Mouse (Mus musculus): ENCODE data around the gene Dip2c. TPM values are rescaled to one million over a fixed set of nuclear protein-coding genes. Genes with fewer than 3 reads are reported as not detected.
A peak's percentile ranks its signal among the peaks of the same experiment; 100 is the strongest.

Gene Dip2c
- polyA plus RNA-seq, 1 experiment from 2014 or later = 4.9 TPM

GRCm38 (mm10) chr13:9333187-9333586 lies 56.9 kb downstream of the Dip2c start:
- no peaks in the 10 kb centered on the region for H3K36me3 ChIP-seq
- ATAC-seq (ENCODE audit: borderline replicate concordance, extremely low read depth, low FRiP score, low TSS enrichment) = no peak
- H3K4me1 ChIP-seq = peaks cover 21% of the 10 kb centered on the region
- H3K9me3 ChIP-seq = no peaks in the 10 kb centered on the region
- no peak overlapping the region for H3K9ac ChIP-seq
- no peak overlapping the region for H3K4me2 ChIP-seq
- no peaks in the 10 kb centered on the region for H3K27me3 ChIP-seq
- H3K4me3 ChIP-seq = no peak overlapping the region
- H3K27ac ChIP-seq = no peak overlapping the region

DNA sequence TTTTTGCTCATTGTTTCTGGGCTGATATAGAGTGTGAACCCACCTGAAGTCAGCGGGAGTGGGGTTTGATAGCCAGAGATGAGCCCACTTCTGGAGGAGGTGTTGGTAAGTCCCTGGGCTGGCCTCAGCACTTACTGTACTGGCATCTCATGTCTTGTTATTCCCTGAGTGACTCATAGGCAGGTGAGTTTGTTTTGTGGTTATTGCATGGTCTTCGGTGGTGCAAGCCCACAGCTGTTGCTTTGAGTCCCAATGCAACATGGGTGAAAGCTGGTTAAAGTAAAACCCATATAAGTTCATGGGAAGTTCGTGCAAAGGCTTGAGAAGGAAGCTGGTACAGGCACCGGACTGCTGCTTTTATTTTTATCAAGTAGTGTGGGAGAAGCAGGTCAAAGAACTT lies 64.0 kb downstream of the Dip2c start:
- H3K4me3 ChIP-seq = no peak overlapping the region
- no peak for ATAC-seq (ENCODE audit: borderline replicate concordance, extremely low read depth, low FRiP score, low TSS enrichment)
- WGBS = 80% methylated on average over 4 of the region's 4 CpGs
- no peak overlapping the region for H3K9ac ChIP-seq
- no peak overlapping the region for H3K27ac ChIP-seq
- H3K4me1 ChIP-seq = peaks cover 5% of the 10 kb centered on the region; the same call in 1 of the 2 replicates
- H3K27me3 ChIP-seq = no peaks in the 10 kb centered on the region
- H3K9me3 ChIP-seq = no peaks in the 10 kb centered on the region
- no peaks in the 10 kb centered on the region for H3K36me3 ChIP-seq
- no peak overlapping the region for H3K4me2 ChIP-seq

DNA sequence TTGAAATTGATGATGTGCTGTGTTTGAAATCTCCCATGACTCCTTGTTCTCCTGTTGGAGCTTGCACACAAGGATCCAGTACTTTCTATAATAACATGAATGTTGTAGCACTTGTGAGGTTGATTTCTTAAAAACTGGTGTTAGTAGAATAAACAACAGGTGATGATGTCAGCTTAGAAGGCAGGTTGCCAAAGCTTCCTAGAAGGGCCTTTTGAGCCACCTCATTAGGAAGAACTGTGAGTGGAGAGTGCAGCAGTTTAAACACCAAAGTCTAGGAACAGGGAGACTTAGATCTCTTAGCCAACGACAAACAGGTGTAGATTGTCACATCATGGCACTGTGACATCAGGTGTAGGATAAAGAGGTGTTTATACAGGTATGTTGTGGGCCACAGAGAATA lies 66.4 kb downstream of the Dip2c start:
- no peaks in the 10 kb centered on the region for H3K4me1 ChIP-seq
- no peak overlapping the region for H3K4me3 ChIP-seq
- no peak overlapping the region for H3K9ac ChIP-seq
- WGBS = 71% methylated on average over 1 of the region's 1 CpGs
- no peaks in the 10 kb centered on the region for H3K36me3 ChIP-seq
- H3K27me3 ChIP-seq = no peaks in the 10 kb centered on the region
- no peaks in the 10 kb centered on the region for H3K9me3 ChIP-seq
- no peak for ATAC-seq (ENCODE audit: borderline replicate concordance, extremely low read depth, low FRiP score, low TSS enrichment)
- H3K4me2 ChIP-seq = no peak overlapping the region
- no peak overlapping the region for H3K27ac ChIP-seq

GRCm38 (mm10) chr13:9347448-9347847 lies 71.1 kb downstream of the Dip2c start:
- Histone ChIP-seq H3K36me3 (no peaks in the 10 kb centered on the region), H3K4me2 (no peak overlapping the region), H3K4me3 (no peak overlapping the region), H3K27me3 (no peaks in the 10 kb centered on the region), H3K4me1 (peaks cover 22% of the 10 kb centered on the region), H3K9me3 (no peaks in the 10 kb centered on the region), H3K9ac (no peak overlapping the region), H3K27ac (no peak overlapping the region)
- no peak for ATAC-seq (ENCODE audit: borderline replicate concordance, extremely low read depth, low FRiP score, low TSS enrichment)
- WGBS = 88% methylated on average over 3 of the region's 3 CpGs

DNA sequence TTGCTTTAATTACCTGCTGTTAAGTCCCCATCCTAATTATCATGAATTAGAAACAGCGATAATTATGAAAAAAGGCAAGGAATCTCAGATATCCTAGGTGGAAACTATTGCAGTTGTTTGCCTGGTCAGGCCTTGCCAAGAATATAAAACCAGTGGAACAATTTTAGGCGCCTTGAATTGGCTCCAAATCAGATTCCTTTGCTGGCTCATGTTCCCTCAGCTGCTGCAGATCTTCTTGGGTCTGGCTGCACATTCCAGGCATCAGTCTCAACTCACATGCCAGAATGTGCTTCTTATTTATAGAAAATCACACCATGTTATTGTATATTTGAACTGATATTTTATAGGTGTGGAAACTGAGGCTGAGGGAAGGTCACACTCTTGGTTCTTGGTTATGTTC lies 74.3 kb downstream of the Dip2c start:
- Histone ChIP-seq H3K4me3 (no peak overlapping the region), H3K36me3 (no peaks in the 10 kb centered on the region), H3K27ac (no peak overlapping the region), H3K27me3 (no peaks in the 10 kb centered on the region), H3K4me1 (peaks cover 22% of the 10 kb centered on the region), H3K9me3 (no peaks in the 10 kb centered on the region), H3K4me2 (no peak overlapping the region), H3K9ac (no peak overlapping the region)
- 51% methylated on average over 2 of the region's 2 CpGs for WGBS
- ATAC-seq (ENCODE audit: borderline replicate concordance, extremely low read depth, low FRiP score, low TSS enrichment) = 0 out of 2 replicates have a peak, but pooled peaks have one; percentile 19

- 95% methylated on average over 1 of the region's 1 CpGs for WGBS
- H3K9me3 ChIP-seq = no peaks in the 10 kb centered on the region
- H3K36me3 ChIP-seq = no peaks in the 10 kb centered on the region
Measured at GRCm38 (mm10) chr13:9353890-9354289, 77.6 kb downstream of the Dip2c start.

GRCm38 (mm10) chr13:9355331-9355730 lies 79.0 kb downstream of the Dip2c start:
- 72% methylated on average over 4 of the region's 4 CpGs for whole genome bisulfite sequencing
- Histone ChIP-seq H3K27me3 (no peaks in the 10 kb centered on the region), H3K9ac (no peak overlapping the region), H3K27ac (no peak overlapping the region), H3K4me3 (no peak overlapping the region), H3K4me2 (no peak overlapping the region), H3K9me3 (no peaks in the 10 kb centered on the region), H3K4me1 (peaks cover 9% of the 10 kb centered on the region), H3K36me3 (no peaks in the 10 kb centered on the region)
- no peak for ATAC-seq (ENCODE audit: borderline replicate concordance, extremely low read depth, low FRiP score, low TSS enrichment)

More at GRCm38 (mm10) chr13:9353890-9354289, 77.6 kb downstream of the Dip2c start:
- Histone ChIP-seq H3K4me3 (no peak overlapping the region), H3K27me3 (no peaks in the 10 kb centered on the region), H3K4me2 (no peak overlapping the region), H3K9ac (no peak overlapping the region), H3K4me1 (peaks cover 19% of the 10 kb centered on the region), H3K27ac (no peak overlapping the region)
- no peak for ATAC-seq (ENCODE audit: borderline replicate concordance, extremely low read depth, low FRiP score, low TSS enrichment)

DNA sequence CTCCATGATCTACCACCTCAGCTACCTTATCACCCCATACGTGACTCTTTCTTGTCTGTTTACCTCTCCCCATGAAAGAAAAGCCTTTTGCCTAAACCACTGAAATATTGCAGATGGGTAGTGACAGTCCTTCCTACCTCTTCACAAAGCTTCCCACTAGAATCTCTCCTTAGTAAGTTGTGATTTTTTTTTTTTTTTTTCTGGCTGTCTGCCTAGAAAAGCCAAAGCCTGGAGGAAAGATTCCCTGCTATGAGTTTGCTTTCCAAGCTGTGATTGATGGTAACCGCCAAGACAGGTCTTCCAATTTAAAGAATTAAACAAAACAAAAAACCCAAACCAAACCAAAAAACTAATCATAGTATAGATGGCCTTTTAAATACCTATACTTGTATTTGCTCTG lies 85.1 kb downstream of the Dip2c start:
- Histone ChIP-seq H3K36me3 (no peaks in the 10 kb centered on the region), H3K9me3 (no peaks in the 10 kb centered on the region), H3K27me3 (no peaks in the 10 kb centered on the region), H3K4me1 (peaks cover 11% of the 10 kb centered on the region; the same call in 1 of the 2 replicates), H3K27ac (no peak overlapping the region), H3K4me3 (no peak overlapping the region), H3K4me2 (no peak overlapping the region), H3K9ac (no peak overlapping the region)
- no peak for ATAC-seq (ENCODE audit: borderline replicate concordance, extremely low read depth, low FRiP score, low TSS enrichment)
- 50% methylated on average over 2 of the region's 2 CpGs for WGBS

DNA sequence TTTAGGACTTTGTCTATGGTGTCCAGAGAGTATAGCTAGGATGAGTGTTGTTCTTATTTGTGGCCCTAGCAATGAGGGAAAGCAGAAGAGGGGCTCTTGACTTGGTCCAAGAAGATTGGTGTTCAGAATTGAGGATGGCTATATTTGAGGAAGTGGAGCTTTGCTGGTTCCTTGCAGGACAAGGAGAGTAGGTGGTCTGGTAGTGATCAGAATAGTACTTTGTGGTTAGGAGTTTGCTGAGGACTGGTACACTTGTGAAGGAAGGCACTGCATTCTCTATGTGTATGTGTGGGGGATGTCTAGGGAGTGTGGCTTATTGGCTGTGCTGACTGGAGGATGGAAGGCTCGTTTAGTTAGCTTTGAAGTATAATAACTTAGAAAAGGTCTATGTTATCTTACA lies 95.1 kb downstream of the Dip2c start:
- 45% methylated on average over 1 of the region's 1 CpGs for WGBS
- Histone ChIP-seq H3K9ac (no peak overlapping the region), H3K4me2 (no peak overlapping the region)

GRCm38 (mm10) chr13:9377130-9377529 lies 100.8 kb downstream of the Dip2c start:
- Histone ChIP-seq H3K4me2 (no peak overlapping the region), H3K9me3 (no peaks in the 10 kb centered on the region), H3K4me3 (no peak overlapping the region), H3K27ac (no peak overlapping the region), H3K4me1 (no peaks in the 10 kb centered on the region), H3K9ac (no peak overlapping the region), H3K36me3 (no peaks in the 10 kb centered on the region), H3K27me3 (no peaks in the 10 kb centered on the region)
- 48% methylated on average over 2 of the region's 2 CpGs for WGBS
- ATAC-seq (ENCODE audit: borderline replicate concordance, extremely low read depth, low FRiP score, low TSS enrichment) = no peak

More for the DNA sequence above, 95.1 kb downstream of the Dip2c start:
- Histone ChIP-seq H3K27ac (no peak overlapping the region), H3K9me3 (no peaks in the 10 kb centered on the region), H3K4me1 (no peaks in the 10 kb centered on the region), H3K27me3 (no peaks in the 10 kb centered on the region), H3K36me3 (no peaks in the 10 kb centered on the region), H3K4me3 (no peak overlapping the region)
- no peak for ATAC-seq (ENCODE audit: borderline replicate concordance, extremely low read depth, low FRiP score, low TSS enrichment)

GRCm38 (mm10) chr13:9380740-9381410 lies 104.5 kb downstream of the Dip2c start:
- WGBS = 75% methylated on average over 5 of the region's 5 CpGs
- no peaks in the 10 kb centered on the region for H3K9me3 ChIP-seq

GRCm38 (mm10) chr13:9388017-9388416 lies 111.7 kb downstream of the Dip2c start:
- ATAC-seq (ENCODE audit: borderline replicate concordance, extremely low read depth, low FRiP score, low TSS enrichment) = no peak
- WGBS = 77% methylated on average over 2 of the region's 2 CpGs
- Histone ChIP-seq H3K36me3 (no peaks in the 10 kb centered on the region), H3K27ac (no peak overlapping the region), H3K9ac (no peak overlapping the region), H3K4me2 (no peak overlapping the region; the same call in 1 of the 2 replicates), H3K4me3 (no peak overlapping the region), H3K9me3 (no peaks in the 10 kb centered on the region), H3K27me3 (no peaks in the 10 kb centered on the region), H3K4me1 (no peaks in the 10 kb centered on the region)

More at GRCm38 (mm10) chr13:9380740-9381410, 104.5 kb downstream of the Dip2c start:
- ATAC-seq (ENCODE audit: borderline replicate concordance, extremely low read depth, low FRiP score, low TSS enrichment) = no peak
- Histone ChIP-seq H3K4me2 (no peak overlapping the region), H3K36me3 (no peaks in the 10 kb centered on the region), H3K9ac (no peak overlapping the region), H3K27ac (no peak overlapping the region), H3K4me3 (no peak overlapping the region), H3K4me1 (no peaks in the 10 kb centered on the region), H3K27me3 (no peaks in the 10 kb centered on the region)

DNA sequence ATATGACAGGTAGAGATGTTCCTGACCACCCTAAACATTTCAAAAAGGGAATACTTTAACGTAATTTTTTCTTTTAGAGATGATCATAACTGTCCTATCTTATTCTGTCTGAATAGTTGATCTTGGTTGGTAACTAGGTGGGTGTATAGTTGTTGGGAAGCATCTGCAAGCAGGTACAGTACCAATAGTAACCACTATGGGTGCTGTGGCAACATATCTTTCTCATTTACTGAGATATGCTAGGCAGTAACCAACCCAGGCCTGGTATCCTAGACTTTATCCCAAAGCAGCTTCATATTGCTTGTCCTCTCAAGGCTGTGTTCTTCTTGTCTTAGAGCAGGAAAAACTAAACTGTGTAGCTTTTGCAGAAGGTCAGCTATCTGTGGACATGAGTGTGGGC lies 113.0 kb downstream of the Dip2c start:
- Histone ChIP-seq H3K4me2 (no peak overlapping the region), H3K4me3 (no peak overlapping the region), H3K27ac (no peak overlapping the region), H3K36me3 (no peaks in the 10 kb centered on the region), H3K9me3 (no peaks in the 10 kb centered on the region), H3K9ac (no peak overlapping the region), H3K4me1 (no peaks in the 10 kb centered on the region), H3K27me3 (no peaks in the 10 kb centered on the region)
- ATAC-seq (ENCODE audit: borderline replicate concordance, extremely low read depth, low FRiP score, low TSS enrichment) = no peak
- 85% methylated on average over 1 of the region's 1 CpGs for WGBS
